Mouse (Mus musculus) kidney, adult 2 months (tissue): Measurements from ENCODE around the gene Ahrr. TPM values are rescaled to one million over a fixed set of nuclear protein-coding genes. Genes with fewer than 3 reads are reported as not detected.
A peak's percentile ranks its signal among the peaks of the same experiment; 100 is the strongest.

Experiments
- DNase-seq: peaks from one replicate; pipeline ENCODE4 v3.0.0; 2021
- H3K27ac ChIP-seq: fragments of 200-500 bp; 2 replicates; pipeline ENCODE4 v1.5.1; 2012; ENCODE audit warnings: low read depth, low read length, control low read depth, inconsistent platforms; ENCODE audit not compliant: insufficient read depth
- H3K27me3 ChIP-seq: fragments of 200-500 bp; replicated peaks from 2 replicates; pipeline ENCODE4 v1.6.1; 2012; ENCODE audit warnings: mild to moderate bottlenecking, moderate library complexity, low read length, inconsistent platforms; ENCODE audit not compliant: control insufficient read depth, insufficient read depth
- H3K36me3 ChIP-seq: fragments of 200-500 bp; 2 replicates; pipeline ENCODE4 v1.6.1; 2012; ENCODE audit warnings: mild to moderate bottlenecking, moderate library complexity, low read length, inconsistent platforms; ENCODE audit not compliant: control insufficient read depth, insufficient read depth
- H3K4me1 ChIP-seq: fragments of 200-500 bp; 2 replicates; pipeline ENCODE4 v1.6.1; 2011; ENCODE audit warnings: low read length; ENCODE audit not compliant: control insufficient read depth, insufficient read depth
- H3K4me3 ChIP-seq: fragments of 200-500 bp; 2 replicates; pipeline ENCODE4 v1.5.1; 2011; ENCODE audit warnings: mild to moderate bottlenecking, low read depth, low read length, control low read depth; ENCODE audit not compliant: insufficient read depth
- CTCF ChIP-seq: fragments of 200-500 bp; conservative IDR thresholded peaks from 2 replicates; pipeline ENCODE4 v1.5.1; 2011; ENCODE audit warnings: low read depth, mild to moderate bottlenecking, control low read depth, low read length, moderate library complexity, mixed read lengths; ENCODE audit not compliant: insufficient read depth, insufficient read length
- POLR2A ChIP-seq: fragments of 200-500 bp; IDR thresholded peaks from one replicate; pipeline ENCODE4 v1.6.1; 2011; ENCODE audit warnings: low read depth, low read length, control low read depth
- WGBS: fragments of 180-500 bp; shearing (Covaris S2); methylation state at CpG from one replicate; pipeline ENCODE4 v1.1.7; 2018; 5-methylcytosine and 5-hydroxymethylcytosine counted together
- polyA plus RNA-seq: library from polyadenylated mRNA; depleted of rRNA; stranded (reverse); fragments of >200 nt; gene quantifications from 2 replicates; pipeline ENCODE4 v1.2.3, GENCODE M21; 2012

The Ahrr gene
- polyA plus RNA-seq, 1 experiment: 0.55 TPM

DNA sequence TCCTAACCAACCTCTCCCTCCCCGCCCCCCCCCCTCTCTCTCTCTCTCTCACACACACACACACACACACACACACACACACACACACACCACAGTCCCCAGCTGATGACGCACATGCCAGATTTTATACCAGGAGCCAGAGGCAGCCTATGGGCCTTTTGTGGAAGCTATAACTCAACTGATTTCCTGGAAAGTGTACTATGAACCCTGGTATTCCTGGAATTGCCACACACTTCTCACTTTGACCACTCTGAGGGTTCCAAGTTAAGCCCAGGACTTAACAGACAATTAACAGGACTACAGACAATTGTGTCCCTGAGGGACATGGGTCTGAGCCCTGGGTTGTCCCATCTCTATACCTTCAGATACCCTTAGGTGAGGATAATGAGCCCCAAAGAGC lies 9.8 kb downstream of the Ahrr start:
- H3K4me1 ChIP-seq: peaks cover 3% of the 10 kb centered on the region; the same call in 1 of the 2 replicates
- H3K27ac ChIP-seq: no peak overlapping the region
- TF ChIP-seq POLR2A: no peak
- TF ChIP-seq CTCF: no peak
- H3K36me3 ChIP-seq: no peaks in the 10 kb centered on the region
- no peak overlapping the region for H3K4me3 ChIP-seq
- WGBS: 32% methylated on average over 1 of the region's 2 CpGs
- DNase-seq: peak; percentile 69
- no peaks in the 10 kb centered on the region for H3K27me3 ChIP-seq

GRCm38 (mm10) chr13:74275726-74276125 lies 16.4 kb downstream of the Ahrr start:
- 79% methylated on average over 4 of the region's 4 CpGs for WGBS

GRCm38 (mm10) chr13:74260231-74260992 lies 31.7 kb downstream of the Ahrr start:
- Histone ChIP-seq H3K27ac (no peak overlapping the region), H3K4me1 (no peaks in the 10 kb centered on the region), H3K27me3 (no peaks in the 10 kb centered on the region), H3K4me3 (peak overlapping the region; percentile 49; the same call in 1 of the 2 replicates), H3K36me3 (no peaks in the 10 kb centered on the region)
- WGBS: 16% methylated on average over 10 of the region's 10 CpGs
- peak; percentile 28 for DNase-seq
- no peak for TF ChIP-seq POLR2A
- no peak for TF ChIP-seq CTCF

More at GRCm38 (mm10) chr13:74275726-74276125, 16.4 kb downstream of the Ahrr start:
- H3K4me3 ChIP-seq: no peak overlapping the region
- H3K27ac ChIP-seq: no peak overlapping the region
- no peaks in the 10 kb centered on the region for H3K27me3 ChIP-seq
- DNase-seq: no peak
- H3K4me1 ChIP-seq: no peaks in the 10 kb centered on the region
- TF ChIP-seq POLR2A (no peak), CTCF (no peak)
- H3K36me3 ChIP-seq: no peaks in the 10 kb centered on the region

DNA sequence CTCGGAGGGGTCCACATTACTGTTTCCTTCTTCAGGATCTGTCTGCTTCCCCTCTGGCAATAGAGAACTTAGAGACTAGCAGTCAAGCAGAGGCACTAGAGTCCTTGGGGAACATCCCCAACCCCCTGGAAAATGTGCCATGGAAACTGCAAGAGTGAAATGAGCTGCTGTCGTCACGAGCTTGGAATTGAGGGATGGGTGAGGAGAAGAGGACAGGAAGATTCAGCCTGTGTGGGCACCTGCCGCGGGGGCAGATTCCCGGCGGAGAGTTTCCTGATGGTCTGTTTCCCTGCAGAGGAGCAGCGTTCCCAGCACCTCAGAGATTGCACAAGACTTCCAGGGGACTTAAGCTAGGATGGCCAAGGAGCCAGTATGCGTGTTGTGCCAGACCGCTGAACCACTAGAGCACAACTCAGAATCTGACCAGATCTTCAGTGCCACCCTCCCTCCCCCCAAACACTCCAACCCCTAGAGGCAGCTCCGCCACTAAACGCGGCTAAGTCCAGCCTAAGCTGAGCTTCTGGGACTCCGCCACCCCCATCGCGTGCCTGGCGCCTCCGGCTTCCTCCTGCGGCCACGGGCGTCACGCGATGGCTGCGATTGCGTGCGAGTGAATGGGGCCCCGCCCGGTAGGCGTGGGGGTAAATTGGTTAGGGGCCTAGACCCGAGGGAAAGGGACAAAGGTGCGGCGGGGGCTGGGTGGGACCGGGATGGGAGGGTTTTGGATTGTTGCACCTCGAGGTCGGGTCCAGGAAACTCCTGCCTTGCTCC lies 32.5 kb downstream of the Ahrr start:
- H3K27ac ChIP-seq: no peak overlapping the region

GRCm38 (mm10) chr13:74246494-74246893 lies 45.6 kb downstream of the Ahrr start:
- Histone ChIP-seq H3K4me3 (no peak overlapping the region), H3K36me3 (no peaks in the 10 kb centered on the region), H3K27me3 (no peaks in the 10 kb centered on the region), H3K27ac (no peak overlapping the region), H3K4me1 (no peaks in the 10 kb centered on the region)
- no peak for TF ChIP-seq POLR2A
- no peak for TF ChIP-seq CTCF
- DNase-seq: no peak

More for the DNA sequence above, 32.5 kb downstream of the Ahrr start:
- DNase-seq: peak; percentile 55
- H3K4me1 ChIP-seq: no peaks in the 10 kb centered on the region
- TF ChIP-seq CTCF: no peak
- no peak for TF ChIP-seq POLR2A
- H3K27me3 ChIP-seq: no peaks in the 10 kb centered on the region
- WGBS: 10% methylated on average over 35 of the region's 35 CpGs
- H3K4me3 ChIP-seq: peak overlapping the region; percentile 49; the same call in 1 of the 2 replicates
- no peaks in the 10 kb centered on the region for H3K36me3 ChIP-seq

- H3K4me3 ChIP-seq: no peak overlapping the region
- no peak overlapping the region for H3K27ac ChIP-seq
- no peaks in the 10 kb centered on the region for H3K36me3 ChIP-seq
- no peaks in the 10 kb centered on the region for H3K4me1 ChIP-seq
- 78% methylated on average over 4 of the region's 4 CpGs for WGBS
- no peaks in the 10 kb centered on the region for H3K27me3 ChIP-seq
- no peak for DNase-seq
- TF ChIP-seq POLR2A (no peak), CTCF (no peak)
These were observed 46.3 kb downstream of the Ahrr start for GRCm38 (mm10) chr13:74245899-74246231.
